Mouse (Mus musculus) MEL (cell line): Measurements from ENCODE around the gene Nqo2.

Source experiments
- CTCF ChIP-seq, 3 experiments: IDR thresholded peaks in 2 of 3; conservative IDR thresholded peaks in 1 of 3; 2 replicates each; pipeline ENCODE4 v1.5.1; 2011 to 2012; ENCODE audit warnings: low read length in 3 of 3, low read depth in 2 of 3, mild to moderate bottlenecking in 2 of 3, improper control_type of control experiment in 1 of 3, inconsistent platforms in 1 of 3, mixed read lengths in 1 of 3, moderate library complexity in 1 of 3; ENCODE audit not compliant: control insufficient read depth in 1 of 3, insufficient read depth in 1 of 3, poor library complexity in 1 of 3, severe bottlenecking in 1 of 3
- KAT2A ChIP-seq: conservative IDR thresholded peaks from 2 replicates; pipeline ENCODE4 v1.6.1; 2012; ENCODE audit warnings: low read depth, low read length, improper control_type of control experiment, inconsistent platforms
- MAFK ChIP-seq: IDR thresholded peaks from 2 replicates; pipeline ENCODE4 v1.6.1; 2011; ENCODE audit warnings: low read depth, mild to moderate bottlenecking, low read length, improper control_type of control experiment, borderline replicate concordance
- MXI1 ChIP-seq: IDR thresholded peaks from 2 replicates; pipeline ENCODE4 v1.6.1; 2011; ENCODE audit warnings: mild to moderate bottlenecking, low read depth, low read length, improper control_type of control experiment
- POLR2A ChIP-seq, 2 experiments: IDR thresholded peaks; 2 replicates each; pipeline ENCODE4 v1.6.1; 2011 to 2012; ENCODE audit warnings: low read length in 2 of 2, mild to moderate bottlenecking in 2 of 2, control low read depth in 1 of 2, improper control_type of control experiment in 1 of 2, low read depth in 1 of 2, moderate library complexity in 1 of 2; ENCODE audit not compliant: control insufficient read depth in 1 of 2, insufficient read depth in 1 of 2, poor library complexity in 1 of 2
- TCF12 ChIP-seq: IDR thresholded peaks from 2 replicates; pipeline ENCODE4 v1.6.1; 2014; ENCODE audit warnings: low read depth, mild to moderate bottlenecking, inconsistent platforms, low read length, improper control_type of control experiment, moderate library complexity
- USF1 ChIP-seq: IDR thresholded peaks from 2 replicates; pipeline ENCODE4 v1.6.1; 2014; ENCODE audit warnings: low read depth, mild to moderate bottlenecking, inconsistent platforms, low read length, improper control_type of control experiment, moderate library complexity
- ZMIZ1 ChIP-seq: IDR thresholded peaks from 2 replicates; pipeline ENCODE4 v1.6.1; 2012; ENCODE audit warnings: low read depth, mild to moderate bottlenecking, inconsistent platforms, low read length, improper control_type of control experiment, moderate library complexity

DNA sequence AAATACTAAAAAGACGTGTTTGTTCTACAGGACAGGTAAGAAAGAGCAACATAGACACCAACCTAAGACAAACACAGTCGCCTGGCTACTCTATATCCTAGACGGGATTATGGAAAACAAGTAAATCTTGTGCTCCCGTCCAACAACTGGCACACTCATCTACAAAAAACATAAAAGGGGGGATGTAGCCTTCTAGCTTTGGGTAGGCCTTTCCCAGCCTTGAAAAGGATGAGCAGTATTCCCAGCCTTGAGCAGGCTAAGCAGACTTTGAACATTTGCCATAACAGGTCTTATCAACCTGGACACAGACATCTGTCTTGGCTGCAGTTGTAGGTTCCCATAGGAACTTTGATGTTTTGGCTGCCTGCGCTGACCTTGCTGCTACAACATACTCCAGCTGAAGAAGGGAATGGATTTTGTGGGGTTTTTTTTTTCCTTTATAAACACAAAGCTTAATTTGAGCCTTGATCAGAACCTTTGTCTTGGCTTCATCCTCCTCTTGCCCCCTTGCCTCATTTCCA is 23.1 kb upstream of the Nqo2 start:
- TF ChIP-seq MAFK: no peak
- no peak for TF ChIP-seq CTCF (IDR thresholded peaks at IDR 0.05 in 2 of 3, conservative IDR thresholded peaks at IDR 0.05 in 1 of 3; ENCODE audit: control insufficient read depth in 1 of 3, insufficient read depth in 1 of 3, low read depth in 2 of 3, low read length in 3 of 3, poor library complexity in 1 of 3, severe bottlenecking in 1 of 3)
- TF ChIP-seq POLR2A (IDR thresholded peaks at IDR 0.05; ENCODE audit: control insufficient read depth in 1 of 2, insufficient read depth in 1 of 2, low read depth in 1 of 2, low read length in 2 of 2, poor library complexity in 1 of 2): no peak
- TF ChIP-seq TCF12: 0 out of 2 replicates have a peak, but pooled peaks have one; percentile 5
- no peak for TF ChIP-seq ZMIZ1
- no peak for TF ChIP-seq MXI1
- TF ChIP-seq USF1: no peak
- TF ChIP-seq KAT2A: no peak
